Mouse (Mus musculus) adrenal gland, postnatal 14 days (tissue): ENCODE data around the gene Opn1sw. TPM values are rescaled to one million over a fixed set of nuclear protein-coding genes. Genes with fewer than 3 reads are reported as not detected.
"Not testable (repeated sequence)": the region's sequence is repeated elsewhere in the genome, so short reads cannot be mapped to it uniquely, and the experiment has no call there.

Source experiments
- DNase-seq: peaks from one replicate; pipeline ENCODE4 v3.0.0; 2021; ENCODE audit warnings: mixed read lengths
- microRNA-seq, 2 experiments: library from miRNA; unstranded; fragments of <30 nt; microRNA quantifications; one replicate each; pipeline ENCODE4 v1.2.0; 2021
- total RNA-seq: library from RNA; stranded (reverse); gene quantifications from 2 replicates; pipeline ENCODE4 v1.2.3, GENCODE M21; 2021

Gene Opn1sw
- total RNA-seq, 1 experiment from 2014 or later: not detected

DNA sequence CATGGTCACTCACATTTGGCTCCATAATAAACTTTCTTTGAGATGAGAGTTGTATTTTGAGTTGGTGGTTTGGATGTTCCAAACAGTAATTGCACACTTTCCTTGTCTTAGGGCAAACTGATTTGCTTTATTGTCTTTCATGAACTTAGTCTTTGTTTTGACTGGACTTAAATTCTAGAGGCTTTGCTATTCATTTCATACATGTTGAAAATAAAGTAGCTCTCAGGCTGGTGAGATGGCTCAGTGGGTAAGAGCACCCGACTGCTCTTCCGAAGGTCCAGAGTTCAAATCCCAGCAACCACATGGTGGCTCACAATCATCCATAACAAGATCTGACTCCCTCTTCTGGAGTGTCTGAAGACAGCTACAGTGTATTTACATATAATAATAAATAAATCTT lies 41.8 kb downstream of the Opn1sw start:
- DNase-seq: not testable (repeated sequence)

DNA sequence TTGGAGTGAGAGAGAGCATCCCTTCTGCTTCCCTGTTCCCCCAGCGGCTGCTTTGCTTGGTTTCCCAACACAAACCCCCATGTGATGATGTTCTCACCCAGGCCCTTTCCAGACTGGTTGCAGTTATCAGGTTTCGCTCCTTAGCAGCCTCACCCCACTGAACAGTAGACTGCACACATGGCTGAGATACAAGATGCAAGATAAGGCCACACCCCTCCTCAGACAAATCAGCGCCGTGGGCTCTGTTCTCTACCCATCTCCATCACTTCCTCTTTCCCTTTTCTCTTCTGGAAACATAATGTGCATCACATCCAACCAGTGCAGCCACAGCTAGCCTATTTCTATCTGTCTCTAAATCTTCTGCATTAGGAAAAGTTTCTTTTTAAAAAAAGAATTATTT lies 58.8 kb downstream of the Opn1sw start:
- no peak for DNase-seq

DNA sequence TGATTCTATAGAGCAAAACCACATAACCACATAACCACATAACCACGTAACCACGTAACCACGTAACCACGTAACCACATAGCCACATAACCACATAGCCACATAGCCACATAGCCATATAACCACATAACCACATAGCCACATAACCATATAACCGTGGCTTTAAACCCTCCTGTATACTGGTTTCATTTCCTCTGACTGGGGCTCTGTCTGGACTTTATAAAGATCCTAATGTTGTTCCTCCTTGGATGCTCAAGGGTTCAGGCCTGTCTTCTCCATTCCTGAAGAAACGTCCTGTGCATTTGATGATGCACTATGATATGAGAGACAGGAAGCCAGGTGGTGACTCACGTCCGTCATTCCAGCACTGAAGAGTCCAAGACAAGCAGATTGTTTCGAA lies 61.3 kb downstream of the Opn1sw start:
- DNase-seq: no peak

Small RNA genes lying within 50 kb of the gene (microRNA-seq; reads per million reads assigned to microRNA genes)
- gene Gm26220: 0 reads per million in 2 experiments
- gene Gm44354: 0 reads per million in 2 experiments

Other genes with a start within 250 kb of the Opn1sw start
- 29.7 and 31.8 TPM in 2 replicates for gene Rbm28, start 223.5 kb downstream of the Opn1sw start, total RNA-seq
- gene Prrt4, start 208.9 kb downstream of the Opn1sw start, total RNA-seq: 4.9 and 5.1 TPM in 2 replicates
- 252 and 482 TPM in 2 replicates for gene Impdh1, start 172.1 kb downstream of the Opn1sw start, total RNA-seq
- gene Hilpda, start 116.0 kb downstream of the Opn1sw start, total RNA-seq: 5.0 and 10.4 TPM in 2 replicates
- gene Fam71f2, start 108.9 kb downstream of the Opn1sw start, total RNA-seq: 0.41 TPM in 1 of 2 replicates, not detected in the other
- gene Fam71f1, start 69.3 kb downstream of the Opn1sw start, total RNA-seq: not detected in 2 replicates
- gene Calu, start 40.4 kb downstream of the Opn1sw start, total RNA-seq: 165 and 171 TPM in 2 replicates
- gene Ccdc136, start 7.8 kb upstream of the Opn1sw start, total RNA-seq: 4.9 and 6.3 TPM in 2 replicates
- gene Flnc, start 44.8 kb upstream of the Opn1sw start, total RNA-seq: 4.2 and 5.3 TPM in 2 replicates
- 169 and 183 TPM in 2 replicates for gene Atp6v1f, start 79.2 kb upstream of the Opn1sw start, total RNA-seq
- gene Atp6v1fnb, start 83.0 kb upstream of the Opn1sw start, total RNA-seq: not detected in 2 replicates
- 6.1 and 7.1 TPM in 2 replicates for gene Kcp, start 119.5 kb upstream of the Opn1sw start, total RNA-seq
- 3.0 and 10.9 TPM in 2 replicates for gene Irf5, start 138.2 kb upstream of the Opn1sw start, total RNA-seq
- 52.8 and 57.2 TPM in 2 replicates for gene Tnpo3, start 221.4 kb upstream of the Opn1sw start, total RNA-seq